Mouse (Mus musculus) cerebellum, postnatal 25 days (tissue): ENCODE data around the gene Vmn2r116.
"Not testable (repeated sequence)": the region's sequence is repeated elsewhere in the genome, so short reads cannot be mapped to it uniquely, and the experiment has no call there.

Experiments
- DNase-seq, 2 experiments: peaks; one replicate each; pipeline ENCODE4 v3.0.0; 2021; ENCODE audit warnings: mixed read lengths in 2 of 2

The Vmn2r116 gene

DNA sequence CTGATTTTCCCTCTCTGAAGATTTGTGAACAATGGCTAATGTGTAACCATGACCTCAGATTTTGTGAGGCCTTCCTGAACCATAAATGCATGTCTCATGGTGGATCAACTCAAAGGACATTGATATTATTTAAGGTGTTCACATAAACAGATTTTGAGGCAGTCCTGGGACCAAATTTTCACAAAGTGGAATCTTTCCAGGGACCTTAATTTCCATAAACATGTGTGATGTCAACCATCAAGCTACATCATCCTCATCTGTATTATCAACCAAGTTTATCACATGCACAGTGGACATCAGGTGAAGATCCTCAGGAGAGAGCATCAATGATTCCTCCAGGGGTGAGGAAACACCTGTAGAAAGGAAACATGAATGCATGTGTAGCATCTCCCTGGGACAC, at the start of gene Vmn2r116:
TSS of gene Vmn2r116 (plus strand) at position 301 of the 400 bp plus-strand sequence.
- DNase-seq = not testable (repeated sequence)

- not testable (repeated sequence) for DNase-seq
These were observed 41.0 kb upstream of the Vmn2r116 start, which contains the start of gene Vmn2r115 for GRCm38 (mm10) chr17:23343441-23343840. Gene Vmn2r115, plus strand, starts transcription at chr17:23343741.

- DNase-seq = no peak
These were observed 32.8 kb upstream of the Vmn2r116 start for GRCm38 (mm10) chr17:23351644-23352043.

- DNase-seq = no peak
These were observed 48.8 kb downstream of the Vmn2r116 start for GRCm38 (mm10) chr17:23433150-23433679.
